Mouse (Mus musculus): Measurements from ENCODE around the gene Fam20c. TPM values are rescaled to one million over a fixed set of nuclear protein-coding genes. Genes with fewer than 3 reads are reported as not detected.

The Fam20c gene
- polyA plus RNA-seq, 1 experiment from 2014 or later: 16.7 TPM

- DNase-seq (ENCODE audit: low spot score): no peak
Measured at GRCm38 (mm10) chr5:138782697-138783096, 28.4 kb downstream of the Fam20c start.

GRCm38 (mm10) chr5:138783181-138783580, 28.9 kb downstream of the Fam20c start:
- ATAC-seq (ENCODE audit: low read depth): no peak
- no peak overlapping the region for H3K27ac ChIP-seq (replicated peaks; ENCODE audit: low read depth, low read length)

More at GRCm38 (mm10) chr5:138782697-138783096, 28.4 kb downstream of the Fam20c start:
- Histone ChIP-seq H3K27ac (replicated peaks; ENCODE audit: low read depth, low read length) (no peak overlapping the region), H3K9ac (ENCODE audit: low read depth, low read length) (no peak overlapping the region), H3K36me3 (ENCODE audit: control insufficient read depth, insufficient read depth, low read length) (no peaks in the 10 kb centered on the region), H3K4me1 (ENCODE audit: control insufficient read depth, insufficient read depth, low read length) (peaks cover 8% of the 10 kb centered on the region; the same call in 1 of the 2 replicates), H3K4me2 (ENCODE audit: low read depth, low read length) (no peak overlapping the region), H3K9me3 (ENCODE audit: control insufficient read depth, low read length) (no peaks in the 10 kb centered on the region), H3K27me3 (replicated peaks; ENCODE audit: control insufficient read depth, insufficient read depth, low read length) (no peaks in the 10 kb centered on the region), H3K4me3 (ENCODE audit: low read depth, low read length) (no peak overlapping the region)
- 92% methylated on average over 1 of the region's 1 CpGs for WGBS
- ATAC-seq (ENCODE audit: low read depth): no peak

GRCm38 (mm10) chr5:138785986-138786515, 31.7 kb downstream of the Fam20c start:
- WGBS: 84% methylated on average over 3 of the region's 3 CpGs
- DNase-seq (ENCODE audit: low spot score) (peak; percentile 32), ATAC-seq (ENCODE audit: low read depth) (no peak)
- Histone ChIP-seq H3K4me2 (ENCODE audit: low read depth, low read length) (no peak overlapping the region), H3K9ac (ENCODE audit: low read depth, low read length) (no peak overlapping the region), H3K27ac (replicated peaks; ENCODE audit: low read depth, low read length) (no peak overlapping the region), H3K4me3 (ENCODE audit: low read depth, low read length) (no peak overlapping the region), H3K4me1 (ENCODE audit: control insufficient read depth, insufficient read depth, low read length) (no peaks in the 10 kb centered on the region), H3K27me3 (replicated peaks; ENCODE audit: control insufficient read depth, insufficient read depth, low read length) (no peaks in the 10 kb centered on the region), H3K9me3 (ENCODE audit: control insufficient read depth, low read length) (no peaks in the 10 kb centered on the region), H3K36me3 (ENCODE audit: control insufficient read depth, insufficient read depth, low read length) (no peaks in the 10 kb centered on the region)

More at GRCm38 (mm10) chr5:138783181-138783580, 28.9 kb downstream of the Fam20c start:
- Histone ChIP-seq H3K27me3 (replicated peaks; ENCODE audit: control insufficient read depth, insufficient read depth, low read length) (no peaks in the 10 kb centered on the region), H3K9me3 (ENCODE audit: control insufficient read depth, low read length) (no peaks in the 10 kb centered on the region), H3K4me2 (ENCODE audit: low read depth, low read length) (no peak overlapping the region), H3K36me3 (ENCODE audit: control insufficient read depth, insufficient read depth, low read length) (no peaks in the 10 kb centered on the region), H3K9ac (ENCODE audit: low read depth, low read length) (no peak overlapping the region), H3K4me3 (ENCODE audit: low read depth, low read length) (no peak overlapping the region), H3K4me1 (ENCODE audit: control insufficient read depth, insufficient read depth, low read length) (peaks cover 8% of the 10 kb centered on the region; the same call in 1 of the 2 replicates)
- DNase-seq (ENCODE audit: low spot score): no peak
- WGBS: 71% methylated on average over 8 of the region's 8 CpGs

GRCm38 (mm10) chr5:138787648-138788047, 33.3 kb downstream of the Fam20c start:
- Histone ChIP-seq H3K9ac (ENCODE audit: low read depth, low read length) (no peak overlapping the region), H3K27me3 (replicated peaks; ENCODE audit: control insufficient read depth, insufficient read depth, low read length) (no peaks in the 10 kb centered on the region), H3K27ac (replicated peaks; ENCODE audit: low read depth, low read length) (no peak overlapping the region), H3K4me2 (ENCODE audit: low read depth, low read length) (no peak overlapping the region), H3K4me1 (ENCODE audit: control insufficient read depth, insufficient read depth, low read length) (no peaks in the 10 kb centered on the region), H3K4me3 (ENCODE audit: low read depth, low read length) (no peak overlapping the region), H3K36me3 (ENCODE audit: control insufficient read depth, insufficient read depth, low read length) (no peaks in the 10 kb centered on the region), H3K9me3 (ENCODE audit: control insufficient read depth, low read length) (0 out of 2 replicates have a peak, but pooled peaks cover 3% of the 10 kb centered on the region)
- DNase-seq (ENCODE audit: low spot score) (no peak), ATAC-seq (ENCODE audit: low read depth) (no peak)
- 84% methylated on average over 7 of the region's 7 CpGs for WGBS

- Histone ChIP-seq H3K9me3 (ENCODE audit: control insufficient read depth, low read length) (0 out of 2 replicates have a peak, but pooled peaks cover 3% of the 10 kb centered on the region), H3K4me2 (ENCODE audit: low read depth, low read length) (no peak overlapping the region), H3K27me3 (replicated peaks; ENCODE audit: control insufficient read depth, insufficient read depth, low read length) (no peaks in the 10 kb centered on the region), H3K36me3 (ENCODE audit: control insufficient read depth, insufficient read depth, low read length) (no peaks in the 10 kb centered on the region), H3K4me1 (ENCODE audit: control insufficient read depth, insufficient read depth, low read length) (no peaks in the 10 kb centered on the region), H3K4me3 (ENCODE audit: low read depth, low read length) (no peak overlapping the region), H3K27ac (replicated peaks; ENCODE audit: low read depth, low read length) (no peak overlapping the region), H3K9ac (ENCODE audit: low read depth, low read length) (no peak overlapping the region)
- 43% methylated on average over 10 of the region's 11 CpGs for WGBS
- DNase-seq (ENCODE audit: low spot score): no peak
- ATAC-seq (ENCODE audit: low read depth): no peak
Measured at GRCm38 (mm10) chr5:138788481-138789211, 34.3 kb downstream of the Fam20c start.

- no peaks in the 10 kb centered on the region for H3K36me3 ChIP-seq (ENCODE audit: control insufficient read depth, insufficient read depth, low read length)
- H3K27me3 ChIP-seq (replicated peaks; ENCODE audit: control insufficient read depth, insufficient read depth, low read length): no peaks in the 10 kb centered on the region
- no peak for DNase-seq (ENCODE audit: low spot score)
- ATAC-seq (ENCODE audit: low read depth): no peak
- H3K9me3 ChIP-seq (ENCODE audit: control insufficient read depth, low read length): 0 out of 2 replicates have a peak, but pooled peaks cover 3% of the 10 kb centered on the region
- H3K4me3 ChIP-seq (ENCODE audit: low read depth, low read length): no peak overlapping the region
- 78% methylated on average over 11 of the region's 11 CpGs for WGBS
- no peak overlapping the region for H3K4me2 ChIP-seq (ENCODE audit: low read depth, low read length)
- no peak overlapping the region for H3K9ac ChIP-seq (ENCODE audit: low read depth, low read length)
- H3K27ac ChIP-seq (replicated peaks; ENCODE audit: low read depth, low read length): no peak overlapping the region
- H3K4me1 ChIP-seq (ENCODE audit: control insufficient read depth, insufficient read depth, low read length): no peaks in the 10 kb centered on the region
Measured at GRCm38 (mm10) chr5:138790954-138791480, 36.7 kb downstream of the Fam20c start.

GRCm38 (mm10) chr5:138801588-138802116, 47.3 kb downstream of the Fam20c start:
- Histone ChIP-seq H3K4me1 (ENCODE audit: control insufficient read depth, insufficient read depth, low read length) (no peaks in the 10 kb centered on the region), H3K9me3 (ENCODE audit: control insufficient read depth, low read length) (no peaks in the 10 kb centered on the region), H3K4me2 (ENCODE audit: low read depth, low read length) (no peak overlapping the region), H3K9ac (ENCODE audit: low read depth, low read length) (no peak overlapping the region), H3K36me3 (ENCODE audit: control insufficient read depth, insufficient read depth, low read length) (no peaks in the 10 kb centered on the region), H3K27me3 (replicated peaks; ENCODE audit: control insufficient read depth, insufficient read depth, low read length) (no peaks in the 10 kb centered on the region), H3K4me3 (ENCODE audit: low read depth, low read length) (no peak overlapping the region), H3K27ac (replicated peaks; ENCODE audit: low read depth, low read length) (no peak overlapping the region)
- 37% methylated on average over 7 of the region's 7 CpGs for WGBS
- DNase-seq (ENCODE audit: low spot score) (peak; percentile 46), ATAC-seq (ENCODE audit: low read depth) (no peak; the same call in 1 of the 2 replicates)

GRCm38 (mm10) chr5:138804286-138804685, 50.0 kb downstream of the Fam20c start:
- no peaks in the 10 kb centered on the region for H3K4me1 ChIP-seq (ENCODE audit: control insufficient read depth, insufficient read depth, low read length)
- no peak overlapping the region for H3K27ac ChIP-seq (replicated peaks; ENCODE audit: low read depth, low read length)
- DNase-seq (ENCODE audit: low spot score) (no peak), ATAC-seq (ENCODE audit: low read depth) (no peak)
- no peaks in the 10 kb centered on the region for H3K27me3 ChIP-seq (replicated peaks; ENCODE audit: control insufficient read depth, insufficient read depth, low read length)
- H3K4me2 ChIP-seq (ENCODE audit: low read depth, low read length): no peak overlapping the region
- H3K4me3 ChIP-seq (ENCODE audit: low read depth, low read length): no peak overlapping the region
- H3K9me3 ChIP-seq (ENCODE audit: control insufficient read depth, low read length): no peaks in the 10 kb centered on the region
- WGBS: 89% methylated on average over 5 of the region's 5 CpGs
- H3K36me3 ChIP-seq (ENCODE audit: control insufficient read depth, insufficient read depth, low read length): no peaks in the 10 kb centered on the region
- H3K9ac ChIP-seq (ENCODE audit: low read depth, low read length): no peak overlapping the region

Data from embryonic facial prominence, embryonic 14.5 days (tissue).